9 mouse cellular contexts compared by ENCODE assay signal in the genomic region with DNA sequence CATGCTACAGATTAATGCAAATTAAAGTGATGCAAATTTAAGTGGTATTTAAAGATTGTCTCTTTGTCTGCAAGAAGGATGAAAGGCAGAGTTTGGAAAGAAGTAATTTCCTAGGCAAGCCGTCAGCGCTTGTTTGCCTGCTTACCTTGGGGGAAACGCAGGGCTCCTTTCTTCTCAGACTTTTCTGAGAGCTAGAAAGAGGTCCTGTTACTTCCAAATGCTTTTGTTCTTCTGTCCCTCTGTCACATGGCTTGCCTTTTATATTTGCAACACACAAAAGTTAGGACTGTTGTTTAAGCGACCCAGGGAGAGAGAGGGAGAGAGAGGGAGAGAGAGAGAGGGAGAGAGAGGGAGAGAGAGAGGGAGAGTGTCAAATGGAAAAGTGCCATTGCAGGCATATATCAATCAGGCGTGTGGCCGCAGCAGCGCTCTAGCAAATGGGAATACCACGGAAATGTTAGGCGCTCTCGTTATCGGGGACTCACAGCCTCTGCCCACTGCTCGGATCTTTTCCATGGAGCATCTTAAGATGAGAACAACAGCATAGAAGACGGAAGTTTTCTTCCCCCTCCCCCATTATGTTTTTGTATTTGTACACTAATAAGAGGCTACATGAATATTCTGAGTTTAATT. TPM values are rescaled to one million over a fixed set of nuclear protein-coding genes. Genes with fewer than 3 reads are reported as not detected.
DNase-seq lines count a peak whose midpoint lies in the region; ATAC-seq and TF ChIP-seq lines count a peak whose summit lies in the region.
"Had no signal": no experiment of that assay in that cellular context is flagged by ENCODE, and none has a peak within 500 bp of the region (broad histone marks: within the 10 kb centered on the region; RNA-seq: fewer than 3 reads in every experiment).

A gene (minus strand): TSS at position 534 of the 633 bp plus-strand sequence.

- no peaks in the 10 kb centered on the region for H3K36me3 ChIP-seq in intestine, embryonic 15.5 days
- H3K36me3 ChIP-seq in stomach, embryonic 14.5 days (ENCODE audit: control insufficient read depth, insufficient read depth, low read length), result no peaks in the 10 kb centered on the region

- WGBS in intestine, embryonic 15.5 days, result 15% methylated on average over 13 of the region's 13 CpGs
- WGBS in stomach, embryonic 14.5 days, result 23% methylated on average over 13 of the region's 13 CpGs

- peak within 1 kb of the TSS; percentile 66 for H3K27ac ChIP-seq in left cerebral cortex, adult 2 months
- no peak within 1 kb of the TSS for H3K27ac ChIP-seq in intestine, embryonic 15.5 days
- H3K27ac ChIP-seq in stomach, embryonic 14.5 days (ENCODE audit: low read length), result no peak within 1 kb of the TSS

- peak; percentile 14 for DNase-seq in cerebellum, adult 11 months
- DNase-seq in cerebellum, adult 11-12 months, result no peak
- no peak for DNase-seq in left cerebral cortex, adult 2 months (ENCODE audit: extremely low spot score in 1 of 2, low spot score in 2 of 2)
- no peak for DNase-seq in left cerebral cortex, adult 11 months (ENCODE audit: low spot score)
- no peak for DNase-seq in c-Kit-positive CD71-positive TER-119-positive erythroid progenitor cells, embryonic 14.5 days (ENCODE audit: low spot score)
- no peak for DNase-seq in MN1 (ENCODE audit: low spot score)

- intact Hi-C loops in left cerebral cortex, adult 2 months (cut with DNase I), result loop anchor here (5.0 kb wide), 2 partner anchors 301 to 1251 kb away; a partner anchor contains a TSS

- H3K4me1 ChIP-seq in intestine, embryonic 15.5 days (replicated peaks), result no peaks in the 10 kb centered on the region
- H3K4me1 ChIP-seq in stomach, embryonic 14.5 days (ENCODE audit: control insufficient read depth, insufficient read depth, low read length), result no peaks in the 10 kb centered on the region

- no peaks in the 10 kb centered on the region for H3K9me3 ChIP-seq in intestine, embryonic 15.5 days
- no peaks in the 10 kb centered on the region for H3K9me3 ChIP-seq in stomach, embryonic 14.5 days (ENCODE audit: control insufficient read depth, low read depth, low read length)

- peak within 1 kb of the TSS; percentile 37 for H3K4me3 ChIP-seq in left cerebral cortex, adult 2 months
- no peak within 1 kb of the TSS for H3K4me3 ChIP-seq in intestine, embryonic 15.5 days (replicated peaks)
- H3K4me3 ChIP-seq in stomach, embryonic 14.5 days (ENCODE audit: low read depth, low read length), result peak within 1 kb of the TSS; percentile 16; the same call in 1 of the 2 replicates

- no peak for TF ChIP-seq CTCF in left cerebral cortex, adult 2 months (IDR thresholded peaks at IDR 0.05)

- no peaks in the 10 kb centered on the region for H3K27me3 ChIP-seq in intestine, embryonic 15.5 days (replicated peaks)
- H3K27me3 ChIP-seq in stomach, embryonic 14.5 days (ENCODE audit: control insufficient read depth, insufficient read depth, low read length), result no peaks in the 10 kb centered on the region

- peak within 1 kb of the TSS; percentile 42 for H3K4me2 ChIP-seq in intestine, embryonic 15.5 days (replicated peaks)
- H3K4me2 ChIP-seq in stomach, embryonic 14.5 days (replicated peaks; ENCODE audit: low read depth, low read length), result peak within 1 kb of the TSS; percentile 31

- ATAC-seq in intestine, embryonic 15.5 days, result no peak
- ATAC-seq in stomach, embryonic 14.5 days (ENCODE audit: insufficient number of reproducible peaks, insufficient read depth, low FRiP score, low read depth), result no peak

- no peak within 1 kb of the TSS for H3K9ac ChIP-seq in intestine, embryonic 15.5 days
- no peak within 1 kb of the TSS for H3K9ac ChIP-seq in stomach, embryonic 14.5 days (replicated peaks; ENCODE audit: low read depth, low read length)

RNA-seq across cellular contexts. Expression of the gene that starts here (rescaled TPM):
- total RNA-seq in left cerebral cortex, adult 2 months (2021), result 1 to 10 TPM; 7.6 to 8.1 TPM
- 0.16 and 0.30 TPM in 2 replicates for polyA plus RNA-seq in intestine, embryonic 15.5 days (2015; fragmentation: Nextera tagmentation; extraction: Ambion mirVana)
- polyA plus RNA-seq in stomach, embryonic 14.5 days (2014; fragmentation: Nextera tagmentation; extraction: Ambion mirVana), result 1.2 and 1.3 TPM in 2 replicates
- polyA plus RNA-seq: large intestine, adult 2 months had no signal
